Mouse (Mus musculus) urinary bladder, postnatal 36 days (tissue): ENCODE measurements around the gene Dnah17.

Experiments
- DNase-seq, 2 experiments: peaks; one replicate each; pipeline ENCODE4 v3.0.0; 2022; ENCODE audit warnings: low spot score in 2 of 2, mixed read lengths in 1 of 2

Dnah17 gene

DNA sequence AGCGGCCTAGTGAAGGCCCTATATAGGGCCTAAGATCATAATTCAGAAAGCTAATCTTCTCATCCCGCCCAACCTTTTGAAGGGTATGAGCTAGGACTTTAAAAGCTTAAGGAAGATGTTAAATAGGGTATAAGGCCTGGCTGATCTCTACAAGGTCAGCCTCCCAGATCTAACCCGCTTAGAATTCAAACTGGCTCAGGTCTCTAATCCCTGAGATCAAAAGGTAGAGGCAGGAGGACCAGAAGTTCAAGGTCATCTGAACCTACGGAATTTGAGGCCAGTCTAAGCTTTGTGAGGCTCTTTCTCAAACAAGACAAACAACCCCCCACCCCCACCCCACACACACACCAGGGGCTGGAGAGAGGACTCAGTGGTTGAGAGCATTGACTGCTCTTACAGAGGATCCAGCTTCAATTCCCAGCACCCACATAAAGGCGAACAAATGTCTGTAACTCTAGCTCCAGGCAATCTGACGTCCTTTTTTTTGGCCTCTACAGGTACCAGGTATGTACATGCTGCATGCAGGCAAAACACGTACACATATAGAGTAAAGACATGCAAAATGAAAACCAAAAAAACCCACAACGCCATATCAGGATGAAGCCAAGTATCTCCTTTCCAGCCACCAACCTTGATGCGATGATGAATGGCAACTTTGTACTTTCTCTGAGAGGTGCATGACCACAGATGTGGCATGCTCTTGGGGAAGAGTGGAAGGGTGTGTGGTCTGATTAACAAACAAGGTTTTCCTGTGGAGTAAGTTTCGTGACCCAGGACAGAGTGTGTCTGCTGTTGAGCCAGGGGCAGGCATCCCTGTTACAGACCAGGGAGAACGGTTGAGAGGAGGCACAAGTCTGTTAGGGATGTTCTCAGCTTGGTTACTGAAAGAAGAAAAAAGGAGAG lies 157.5 kb downstream of the Dnah17 start:
- DNase-seq = no peak
